Mouse (Mus musculus): ENCODE results near the gene Fig4. TPM values are rescaled to one million over a fixed set of nuclear protein-coding genes. Genes with fewer than 3 reads are reported as not detected.
A peak's percentile ranks its signal among the peaks of the same experiment; 100 is the strongest.

Gene Fig4
- polyA plus RNA-seq, 1 experiment from 2014 or later = 37.4 TPM

- no peaks in the 10 kb centered on the region for H3K27me3 ChIP-seq (ENCODE audit: control insufficient read depth, insufficient read depth, low read length)
- peak overlapping the region; percentile 24 for H3K4me2 ChIP-seq
- no peak overlapping the region for H3K9ac ChIP-seq (ENCODE audit: low read depth, low read length)
- ATAC-seq (replicated peaks; ENCODE audit: insufficient number of reproducible peaks, low FRiP score, low TSS enrichment) = no peak
- H3K9me3 ChIP-seq (replicated peaks; ENCODE audit: control insufficient read depth, low read length) = no peaks in the 10 kb centered on the region
- no peak overlapping the region for H3K4me3 ChIP-seq (ENCODE audit: low read depth, low read length)
- peaks cover 30% of the 10 kb centered on the region for H3K4me1 ChIP-seq (ENCODE audit: control insufficient read depth, insufficient read depth, low read length)
- no peak overlapping the region for H3K27ac ChIP-seq (ENCODE audit: low read depth, low read length)
- 31% methylated on average over 7 of the region's 7 CpGs for WGBS (ENCODE audit: insufficient replicate concordance)
- H3K36me3 ChIP-seq (ENCODE audit: control insufficient read depth, insufficient read depth, low read length) = no peaks in the 10 kb centered on the region
Observed at GRCm38 (mm10) chr10:41295145-41295544, 7.9 kb downstream of the Fig4 start.

GRCm38 (mm10) chr10:41294734-41295133 lies 8.3 kb downstream of the Fig4 start:
- 43% methylated on average over 11 of the region's 11 CpGs for WGBS (ENCODE audit: insufficient replicate concordance)
- no peaks in the 10 kb centered on the region for H3K27me3 ChIP-seq (ENCODE audit: control insufficient read depth, insufficient read depth, low read length)
- H3K9ac ChIP-seq (ENCODE audit: low read depth, low read length) = no peak overlapping the region
- no peak overlapping the region for H3K27ac ChIP-seq (ENCODE audit: low read depth, low read length)
- no peaks in the 10 kb centered on the region for H3K9me3 ChIP-seq (replicated peaks; ENCODE audit: control insufficient read depth, low read length)
- H3K4me3 ChIP-seq (ENCODE audit: low read depth, low read length) = no peak overlapping the region
- no peaks in the 10 kb centered on the region for H3K36me3 ChIP-seq (ENCODE audit: control insufficient read depth, insufficient read depth, low read length)
- peaks cover 30% of the 10 kb centered on the region for H3K4me1 ChIP-seq (ENCODE audit: control insufficient read depth, insufficient read depth, low read length)
- no peak for ATAC-seq (replicated peaks; ENCODE audit: insufficient number of reproducible peaks, low FRiP score, low TSS enrichment)
- peak overlapping the region; percentile 1 for H3K4me2 ChIP-seq

GRCm38 (mm10) chr10:41293019-41293418 lies 10.0 kb downstream of the Fig4 start:
- under 1% methylated on average over 7 of the region's 7 CpGs for WGBS (ENCODE audit: insufficient replicate concordance)
- Histone ChIP-seq H3K36me3 (ENCODE audit: control insufficient read depth, insufficient read depth, low read length) (no peaks in the 10 kb centered on the region), H3K4me1 (ENCODE audit: control insufficient read depth, insufficient read depth, low read length) (peaks cover 30% of the 10 kb centered on the region), H3K27me3 (ENCODE audit: control insufficient read depth, insufficient read depth, low read length) (no peaks in the 10 kb centered on the region), H3K9me3 (replicated peaks; ENCODE audit: control insufficient read depth, low read length) (no peaks in the 10 kb centered on the region), H3K27ac (ENCODE audit: low read depth, low read length) (peak overlapping the region; percentile 92), H3K4me2 (peak overlapping the region; percentile 51), H3K4me3 (ENCODE audit: low read depth, low read length) (no peak overlapping the region), H3K9ac (ENCODE audit: low read depth, low read length) (no peak overlapping the region)
- peak; percentile 71 for ATAC-seq (replicated peaks; ENCODE audit: insufficient number of reproducible peaks, low FRiP score, low TSS enrichment)

DNA sequence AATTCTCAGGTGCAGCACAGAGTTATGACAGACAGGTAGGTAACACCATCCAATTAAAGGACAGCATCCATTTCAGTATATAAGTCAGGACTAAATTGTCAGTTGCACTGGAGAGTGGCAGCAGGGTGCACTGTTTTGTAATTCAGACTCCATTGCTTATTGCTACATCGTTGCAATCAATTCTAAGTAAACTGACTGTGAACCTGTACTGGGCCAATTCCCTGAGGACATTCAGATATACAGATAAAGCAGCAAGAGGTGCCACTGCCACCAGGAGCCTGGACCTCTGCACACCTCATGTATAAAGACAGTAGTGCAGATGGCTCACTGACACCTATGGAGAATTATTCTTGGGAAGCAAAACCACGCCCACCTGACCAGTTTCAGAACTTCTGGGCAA lies 12.0 kb downstream of the Fig4 start:
- H3K4me3 ChIP-seq (ENCODE audit: low read depth, low read length) = no peak overlapping the region
- ATAC-seq (replicated peaks; ENCODE audit: insufficient number of reproducible peaks, low FRiP score, low TSS enrichment) = no peak
- H3K4me2 ChIP-seq = no peak overlapping the region
- H3K27ac ChIP-seq (ENCODE audit: low read depth, low read length) = no peak overlapping the region
- 83% methylated on average over 2 of the region's 2 CpGs for WGBS (ENCODE audit: insufficient replicate concordance)
- H3K36me3 ChIP-seq (ENCODE audit: control insufficient read depth, insufficient read depth, low read length) = no peaks in the 10 kb centered on the region
- no peak overlapping the region for H3K9ac ChIP-seq (ENCODE audit: low read depth, low read length)
- peaks cover 28% of the 10 kb centered on the region for H3K4me1 ChIP-seq (ENCODE audit: control insufficient read depth, insufficient read depth, low read length)
- H3K9me3 ChIP-seq (replicated peaks; ENCODE audit: control insufficient read depth, low read length) = no peaks in the 10 kb centered on the region
- no peaks in the 10 kb centered on the region for H3K27me3 ChIP-seq (ENCODE audit: control insufficient read depth, insufficient read depth, low read length)

DNA sequence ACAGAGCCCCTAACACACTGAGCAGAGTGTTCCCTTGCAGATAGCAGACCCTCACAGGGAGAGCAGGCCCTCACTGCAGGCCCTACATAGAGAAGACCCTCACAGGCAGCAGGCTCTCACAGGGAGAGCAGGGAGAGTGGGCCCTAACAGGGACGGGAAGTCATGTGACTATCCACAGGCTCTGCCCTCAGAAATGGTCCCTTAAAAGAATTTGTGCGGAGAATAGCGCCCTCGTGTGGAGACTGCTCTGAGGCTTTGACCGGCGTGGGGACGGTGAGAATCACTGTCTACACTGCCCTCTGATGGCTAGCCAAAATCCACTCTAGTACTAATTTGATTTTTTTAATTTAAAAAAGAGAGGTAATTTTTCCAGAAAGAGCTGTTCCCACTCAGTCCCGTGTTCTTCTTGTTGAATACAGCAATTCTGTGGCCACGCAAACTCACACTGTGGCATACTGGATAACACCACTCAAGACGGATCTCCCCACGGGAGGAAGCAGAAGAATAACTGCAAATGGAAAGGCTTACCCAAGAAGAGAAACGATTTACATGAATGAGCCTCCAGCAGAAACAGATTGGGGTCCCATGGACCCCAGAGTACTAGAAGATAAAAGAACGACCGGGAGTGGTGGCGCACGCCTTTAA lies 14.2 kb downstream of the Fig4 start:
- WGBS (ENCODE audit: insufficient replicate concordance) = 37% methylated on average over 16 of the region's 16 CpGs
- no peak overlapping the region for H3K27ac ChIP-seq (ENCODE audit: low read depth, low read length)

DNA sequence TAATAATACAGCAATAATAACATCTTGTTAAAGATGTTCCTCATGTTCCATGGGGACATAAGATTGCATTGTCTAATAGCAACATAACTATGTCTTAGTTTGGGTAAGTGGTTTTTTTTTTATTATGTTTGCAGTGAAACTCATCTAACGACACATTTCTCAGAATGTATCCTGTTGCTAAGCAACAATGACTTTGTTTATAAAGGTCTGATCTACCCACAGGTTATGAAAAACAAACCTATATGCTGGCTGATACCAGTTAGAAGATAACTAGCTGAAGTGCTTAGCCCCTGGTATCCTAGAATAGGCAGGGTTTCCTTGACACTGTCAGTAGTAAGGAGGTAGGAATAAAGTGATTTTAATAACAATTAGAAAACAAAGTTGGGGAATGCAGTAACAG lies 15.0 kb downstream of the Fig4 start:
- H3K9me3 ChIP-seq (replicated peaks; ENCODE audit: control insufficient read depth, low read length) = no peaks in the 10 kb centered on the region
- no peak overlapping the region for H3K4me2 ChIP-seq
- whole genome bisulfite sequencing (ENCODE audit: insufficient replicate concordance) = 68% methylated on average over 1 of the region's 1 CpGs
- no peak overlapping the region for H3K27ac ChIP-seq (ENCODE audit: low read depth, low read length)
- no peaks in the 10 kb centered on the region for H3K36me3 ChIP-seq (ENCODE audit: control insufficient read depth, insufficient read depth, low read length)
- no peak overlapping the region for H3K9ac ChIP-seq (ENCODE audit: low read depth, low read length)
- no peaks in the 10 kb centered on the region for H3K27me3 ChIP-seq (ENCODE audit: control insufficient read depth, insufficient read depth, low read length)
- H3K4me3 ChIP-seq (ENCODE audit: low read depth, low read length) = no peak overlapping the region
- peaks cover 9% of the 10 kb centered on the region for H3K4me1 ChIP-seq (ENCODE audit: control insufficient read depth, insufficient read depth, low read length)
- no peak for ATAC-seq (replicated peaks; ENCODE audit: insufficient number of reproducible peaks, low FRiP score, low TSS enrichment)

More for the DNA sequence above, 14.2 kb downstream of the Fig4 start:
- no peak overlapping the region for H3K4me3 ChIP-seq (ENCODE audit: low read depth, low read length)
- H3K4me2 ChIP-seq = peak overlapping the region; percentile 45
- ATAC-seq (replicated peaks; ENCODE audit: insufficient number of reproducible peaks, low FRiP score, low TSS enrichment) = 0 out of 2 replicates have a peak, but pooled peaks have one; percentile 32
- peak overlapping the region; percentile 54; the same call in 1 of the 2 replicates for H3K9ac ChIP-seq (ENCODE audit: low read depth, low read length)
- no peaks in the 10 kb centered on the region for H3K36me3 ChIP-seq (ENCODE audit: control insufficient read depth, insufficient read depth, low read length)
- H3K9me3 ChIP-seq (replicated peaks; ENCODE audit: control insufficient read depth, low read length) = no peaks in the 10 kb centered on the region
- peaks cover 16% of the 10 kb centered on the region for H3K4me1 ChIP-seq (ENCODE audit: control insufficient read depth, insufficient read depth, low read length)
- no peaks in the 10 kb centered on the region for H3K27me3 ChIP-seq (ENCODE audit: control insufficient read depth, insufficient read depth, low read length)

DNA sequence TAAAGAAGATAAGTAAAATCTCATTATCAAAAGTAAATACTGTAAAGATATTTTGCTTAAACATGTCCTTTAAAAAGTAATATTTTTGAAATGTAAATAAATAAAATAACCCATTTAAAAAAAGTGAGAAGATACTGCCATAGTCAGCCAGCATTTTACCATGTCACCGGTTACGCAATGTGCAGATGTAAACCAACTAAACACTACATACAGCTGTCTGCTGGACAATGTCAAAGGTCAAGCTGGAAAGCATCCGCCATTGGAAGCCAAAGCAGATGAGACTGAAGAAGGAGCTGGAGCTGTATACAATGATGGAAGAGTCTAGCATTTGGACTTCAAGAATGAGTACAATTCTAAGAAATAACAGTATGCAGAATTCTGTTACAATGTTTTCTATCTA lies 15.4 kb downstream of the Fig4 start:
- no peak overlapping the region for H3K9ac ChIP-seq (ENCODE audit: low read depth, low read length)
- peaks cover 7% of the 10 kb centered on the region for H3K4me1 ChIP-seq (ENCODE audit: control insufficient read depth, insufficient read depth, low read length)
- 91% methylated on average over 3 of the region's 3 CpGs for WGBS (ENCODE audit: insufficient replicate concordance)
- H3K27ac ChIP-seq (ENCODE audit: low read depth, low read length) = no peak overlapping the region
- no peak overlapping the region for H3K4me2 ChIP-seq
- H3K27me3 ChIP-seq (ENCODE audit: control insufficient read depth, insufficient read depth, low read length) = no peaks in the 10 kb centered on the region
- ATAC-seq (replicated peaks; ENCODE audit: insufficient number of reproducible peaks, low FRiP score, low TSS enrichment) = no peak
- H3K36me3 ChIP-seq (ENCODE audit: control insufficient read depth, insufficient read depth, low read length) = no peaks in the 10 kb centered on the region
- H3K9me3 ChIP-seq (replicated peaks; ENCODE audit: control insufficient read depth, low read length) = no peaks in the 10 kb centered on the region
- H3K4me3 ChIP-seq (ENCODE audit: low read depth, low read length) = no peak overlapping the region

GRCm38 (mm10) chr10:41282086-41282485 lies 21.0 kb downstream of the Fig4 start:
- H3K36me3 ChIP-seq (ENCODE audit: control insufficient read depth, insufficient read depth, low read length) = no peaks in the 10 kb centered on the region
- no peaks in the 10 kb centered on the region for H3K9me3 ChIP-seq (replicated peaks; ENCODE audit: control insufficient read depth, low read length)
- no peak overlapping the region for H3K4me2 ChIP-seq
- no peak for ATAC-seq (replicated peaks; ENCODE audit: insufficient number of reproducible peaks, low FRiP score, low TSS enrichment)
- no peaks in the 10 kb centered on the region for H3K4me1 ChIP-seq (ENCODE audit: control insufficient read depth, insufficient read depth, low read length)
- WGBS (ENCODE audit: insufficient replicate concordance) = 82% methylated on average over 2 of the region's 2 CpGs
- H3K27me3 ChIP-seq (ENCODE audit: control insufficient read depth, insufficient read depth, low read length) = no peaks in the 10 kb centered on the region
- no peak overlapping the region for H3K9ac ChIP-seq (ENCODE audit: low read depth, low read length)
- no peak overlapping the region for H3K4me3 ChIP-seq (ENCODE audit: low read depth, low read length)
- H3K27ac ChIP-seq (ENCODE audit: low read depth, low read length) = no peak overlapping the region

DNA sequence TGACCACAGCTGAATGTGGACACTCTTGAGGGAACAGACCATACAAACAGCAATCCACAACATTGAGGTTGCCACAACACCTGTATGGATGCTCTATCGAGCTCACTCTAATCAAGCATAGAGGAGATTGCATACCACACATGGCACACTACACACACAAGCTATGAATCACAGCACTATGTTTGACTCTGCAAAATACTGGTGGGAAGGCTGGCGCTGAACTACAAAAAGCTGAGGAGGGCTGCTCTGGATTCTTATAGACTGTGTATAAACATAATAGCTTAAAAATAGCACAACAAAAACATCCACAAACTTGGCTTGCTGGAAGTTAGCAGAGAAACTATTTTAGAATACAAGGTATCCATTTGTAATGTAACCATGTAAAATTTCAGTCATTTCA lies 22.3 kb downstream of the Fig4 start:
- ATAC-seq (replicated peaks; ENCODE audit: insufficient number of reproducible peaks, low FRiP score, low TSS enrichment) = no peak

More for the DNA sequence above, 22.3 kb downstream of the Fig4 start:
- H3K36me3 ChIP-seq (ENCODE audit: control insufficient read depth, insufficient read depth, low read length) = no peaks in the 10 kb centered on the region
- H3K4me1 ChIP-seq (ENCODE audit: control insufficient read depth, insufficient read depth, low read length) = no peaks in the 10 kb centered on the region
- no peak overlapping the region for H3K9ac ChIP-seq (ENCODE audit: low read depth, low read length)
- H3K4me3 ChIP-seq (ENCODE audit: low read depth, low read length) = no peak overlapping the region
- H3K9me3 ChIP-seq (replicated peaks; ENCODE audit: control insufficient read depth, low read length) = no peaks in the 10 kb centered on the region
- H3K4me2 ChIP-seq = no peak overlapping the region
- 81% methylated on average over 2 of the region's 2 CpGs for WGBS (ENCODE audit: insufficient replicate concordance)
- no peaks in the 10 kb centered on the region for H3K27me3 ChIP-seq (ENCODE audit: control insufficient read depth, insufficient read depth, low read length)
- H3K27ac ChIP-seq (ENCODE audit: low read depth, low read length) = no peak overlapping the region
